Mouse (Mus musculus): ENCODE results near the gene Nup50.

- TF ChIP-seq GATA1 (IDR thresholded peaks at IDR 0.05; ENCODE audit: borderline replicate concordance, low read length) (no peak), FLI1 (IDR thresholded peaks at IDR 0.05; ENCODE audit: low read length) (no peak)
Measured at GRCm38 (mm10) chr15:84891246-84891645, 32.0 kb upstream of the Nup50 start.

All from megakaryocyte, embryonic 14.5 days (primary cell).